8 mouse cellular contexts compared by ENCODE assay signal in the genomic region with DNA sequence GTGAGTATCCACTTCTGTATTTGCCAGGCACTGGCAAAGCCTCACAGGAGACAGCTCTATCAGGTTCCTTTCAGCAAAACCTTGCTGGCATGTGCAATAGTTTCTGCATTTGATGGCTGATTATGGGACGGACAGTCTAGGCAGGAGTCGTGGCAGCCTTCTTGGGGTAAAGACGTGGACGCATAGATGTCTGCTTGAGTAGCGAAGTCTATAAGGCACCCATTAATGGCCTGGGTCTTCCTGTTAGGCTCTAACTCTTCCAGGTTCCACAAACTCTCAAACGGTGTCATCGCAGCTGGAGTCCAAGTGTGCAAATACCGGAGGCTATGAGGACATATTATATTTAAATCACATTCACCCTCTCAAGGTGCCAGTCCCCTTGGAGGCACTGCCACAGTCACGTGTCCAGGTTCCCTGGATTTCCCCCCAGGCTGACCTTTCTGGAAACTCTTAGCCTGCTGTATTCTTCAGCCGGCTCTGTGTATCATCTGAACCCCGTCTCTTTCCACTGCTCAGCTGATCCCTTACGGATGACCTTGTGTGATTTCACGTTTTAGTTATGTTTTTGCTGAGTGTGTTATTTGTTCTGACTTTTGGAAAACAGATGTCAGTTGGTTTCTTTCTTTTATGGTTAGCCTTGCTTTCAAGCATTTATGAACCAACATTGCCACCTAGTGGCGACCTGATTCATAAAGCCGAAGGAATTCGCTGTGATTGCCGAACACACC.
DNase-seq lines count a peak whose midpoint lies in the region; ATAC-seq and TF ChIP-seq lines count a peak whose summit lies in the region.

No protein-coding gene starts in this region.

- peak overlapping the region; percentile 52 for H3K27ac ChIP-seq in gastrocnemius, adult 2 months
- H3K27ac ChIP-seq in hindbrain, postnatal 0 days = no peak overlapping the region

- no peaks in the 10 kb centered on the region for H3K27me3 ChIP-seq in hindbrain, postnatal 0 days (ENCODE audit: insufficient read depth, low read length)

- peak overlapping the region; percentile 57 for H3K4me3 ChIP-seq in gastrocnemius, adult 2 months
- peak overlapping the region; percentile 16; the same call in 1 of the 2 replicates for H3K4me3 ChIP-seq in hindbrain, postnatal 0 days (ENCODE audit: low read length)

- TF ChIP-seq CTCF in gastrocnemius, adult 2 months (IDR thresholded peaks at IDR 0.05) = peak; percentile 75
- peak; percentile 78 for TF ChIP-seq CTCF in hindbrain, postnatal 0 days (IDR thresholded peaks at IDR 0.05; ENCODE audit: low read depth)

- peak; percentile 75 for ATAC-seq in hindbrain, postnatal 0 days
- no peak for ATAC-seq in erythroid progenitor cell, adult 5-6 weeks (replicated peaks; ENCODE audit: low FRiP score, poor library complexity, severe bottlenecking)

- WGBS in hindbrain, postnatal 0 days = 53% methylated on average over 17 of the region's 17 CpGs

- H3K4me2 ChIP-seq in hindbrain, postnatal 0 days (ENCODE audit: low read depth, low read length) = peak overlapping the region; percentile 49

- no peak overlapping the region for H3K9ac ChIP-seq in hindbrain, postnatal 0 days (replicated peaks; ENCODE audit: low read length)

- DNase-seq in adrenal gland, adult (ENCODE audit: inconsistent age in 2 of 2, low spot score in 1 of 2) = peak; percentile 61 to 92
- peak; percentile 67 to 79 for DNase-seq in cerebellum, postnatal 36 days
- DNase-seq in gastrocnemius, adult 2 months = peak; percentile 73
- peak; percentile 94 for DNase-seq in hindbrain, postnatal 0 days (ENCODE audit: low spot score)
- peak; percentile 42 to 61 for DNase-seq in layer of hippocampus, postnatal 36 days
- DNase-seq in mesoderm, embryonic 11.5 days (ENCODE audit: low read depth, low spot score) = peak; percentile 84
- peak; percentile 91 for DNase-seq in right cerebral cortex, postnatal 4 days

- no peaks in the 10 kb centered on the region for H3K9me3 ChIP-seq in hindbrain, postnatal 0 days (ENCODE audit: low read length)

- intact Hi-C loops in gastrocnemius, adult 2 months (cut with DNase I) = loop anchor here (10.0 kb wide), 1 partner anchor 1807 kb away; no protein-coding TSS in a partner anchor

- H3K4me1 ChIP-seq in hindbrain, postnatal 0 days (ENCODE audit: insufficient read depth, low read length) = no peaks in the 10 kb centered on the region

- no peaks in the 10 kb centered on the region for H3K36me3 ChIP-seq in hindbrain, postnatal 0 days (ENCODE audit: insufficient read depth, low read length)
